Comparison of ENCODE assay signal across 14 mouse cellular contexts in genomic region chr12:107921154-107921553, GRCm38 (mm10).
A peak's percentile ranks its signal among the peaks of the same experiment; 100 is the strongest.
DNase-seq lines count a peak whose midpoint lies in the region; ATAC-seq and TF ChIP-seq lines count a peak whose summit lies in the region.
"Had no signal": no experiment of that assay in that cellular context is flagged by ENCODE, and none has a peak within 500 bp of the region (broad histone marks: within the 10 kb centered on the region; RNA-seq: fewer than 3 reads in every experiment).

No protein-coding gene starts in this region.

- H3K4me2 ChIP-seq in hindbrain, embryonic 14.5 days (replicated peaks), result no peak overlapping the region
- H3K4me2 ChIP-seq in forebrain, embryonic 15.5 days (replicated peaks), result 0 out of 2 replicates have a peak overlapping the region, but pooled peaks have one; percentile 6
- H3K4me2 ChIP-seq: heart, embryonic 15.5 days; kidney, embryonic 15.5 days; liver, embryonic 15.5 days had no signal

- peaks cover 38% of the 10 kb centered on the region for H3K4me1 ChIP-seq in hindbrain, embryonic 10.5 days (replicated peaks)
- H3K4me1 ChIP-seq in hindbrain, embryonic 14.5 days (replicated peaks; ENCODE audit: control insufficient read depth, insufficient read depth, low read length), result peaks cover 10% of the 10 kb centered on the region
- H3K4me1 ChIP-seq in spleen, adult 2 months (ENCODE audit: control insufficient read depth, insufficient read depth, insufficient read length), result peaks cover 7% of the 10 kb centered on the region; the same call in 1 of the 2 replicates
- H3K4me1 ChIP-seq in forebrain, embryonic 15.5 days, result peaks cover 64% of the 10 kb centered on the region
- H3K4me1 ChIP-seq: liver, embryonic 15.5 days had no signal

- 63% methylated on average over 6 of the region's 6 CpGs for WGBS in hindbrain, embryonic 10.5 days
- 54% methylated on average over 6 of the region's 6 CpGs for WGBS in hindbrain, embryonic 14.5 days
- WGBS in spleen, adult 2 months, result 66% methylated on average over 6 of the region's 6 CpGs
- WGBS in forebrain, embryonic 15.5 days, result 55% methylated on average over 6 of the region's 6 CpGs

- no peak overlapping the region for H3K4me3 ChIP-seq in hindbrain, embryonic 10.5 days
- no peak overlapping the region for H3K4me3 ChIP-seq in hindbrain, embryonic 14.5 days (replicated peaks; ENCODE audit: low read length)
- H3K4me3 ChIP-seq in spleen, adult 2 months (ENCODE audit: extremely low read depth, insufficient read depth, insufficient read length), result no peak overlapping the region
- H3K4me3 ChIP-seq in forebrain, embryonic 15.5 days, result no peak overlapping the region
- H3K4me3 ChIP-seq: heart, embryonic 15.5 days; kidney, embryonic 15.5 days; liver, embryonic 15.5 days had no signal

- H3K27me3 ChIP-seq in hindbrain, embryonic 10.5 days (ENCODE audit: insufficient read depth, poor library complexity, severe bottlenecking), result peaks cover 2% of the 10 kb centered on the region; the same call in 1 of the 2 replicates
- H3K27me3 ChIP-seq in hindbrain, embryonic 14.5 days (ENCODE audit: control insufficient read depth, insufficient read depth, low read length), result no peaks in the 10 kb centered on the region
- H3K27me3 ChIP-seq in spleen, adult 2 months (ENCODE audit: control insufficient read depth, insufficient read depth, low read length), result no peaks in the 10 kb centered on the region
- H3K27me3 ChIP-seq in forebrain, embryonic 15.5 days, result no peaks in the 10 kb centered on the region
- H3K27me3 ChIP-seq: heart, embryonic 15.5 days; kidney, embryonic 15.5 days; liver, embryonic 15.5 days had no signal

- peaks cover 12% of the 10 kb centered on the region for H3K9me3 ChIP-seq in hindbrain, embryonic 10.5 days
- H3K9me3 ChIP-seq in hindbrain, embryonic 14.5 days (ENCODE audit: control insufficient read depth, low read length), result peaks cover 8% of the 10 kb centered on the region; the same call in 1 of the 2 replicates
- no peaks in the 10 kb centered on the region for H3K9me3 ChIP-seq in forebrain, embryonic 15.5 days
- H3K9me3 ChIP-seq: heart, embryonic 15.5 days had no signal

- no peak for TF ChIP-seq POLR2A in spleen, adult 2 months (IDR thresholded peaks at IDR 0.05; ENCODE audit: low read depth, low read length)

- peaks cover 14% of the 10 kb centered on the region for H3K36me3 ChIP-seq in hindbrain, embryonic 10.5 days
- peaks cover 11% of the 10 kb centered on the region for H3K36me3 ChIP-seq in hindbrain, embryonic 14.5 days (replicated peaks; ENCODE audit: control insufficient read depth, insufficient read depth)
- peaks cover 5% of the 10 kb centered on the region for H3K36me3 ChIP-seq in spleen, adult 2 months (ENCODE audit: control insufficient read depth, insufficient read depth, low read length)
- peaks cover 13% of the 10 kb centered on the region for H3K36me3 ChIP-seq in forebrain, embryonic 15.5 days
- H3K36me3 ChIP-seq: liver, embryonic 15.5 days had no signal

- DNase-seq in hindbrain, embryonic 10.5 days (ENCODE audit: low spot score), result no peak
- no peak for DNase-seq in hindbrain, embryonic 14.5 days (ENCODE audit: low spot score)
- peak in 1 of 2 experiments; percentile 46 for DNase-seq in spleen, adult 2 months (ENCODE audit: low read depth in 1 of 2, low spot score in 2 of 2)
- DNase-seq in spleen, postnatal 4 days (ENCODE audit: low spot score in 2 of 2), result no peak
- no peak for DNase-seq in urinary bladder, postnatal 10 days (ENCODE audit: low spot score)
- no peak for DNase-seq in left cerebral cortex, postnatal 25 days (ENCODE audit: low spot score in 2 of 2)
- no peak for DNase-seq in adipocyte (ENCODE audit: low spot score)
- DNase-seq: cerebellum, adult 9-10 months; gastrocnemius, postnatal 14 days; lung, postnatal 4 days had no signal

- no peak overlapping the region for H3K9ac ChIP-seq in hindbrain, embryonic 14.5 days
- H3K9ac ChIP-seq in forebrain, embryonic 15.5 days (replicated peaks), result peak overlapping the region; percentile 25; the same call in 1 of the 2 replicates
- H3K9ac ChIP-seq: heart, embryonic 15.5 days; kidney, embryonic 15.5 days; liver, embryonic 15.5 days had no signal

- no peak for TF ChIP-seq CTCF in spleen, adult 2 months (IDR thresholded peaks at IDR 0.05; ENCODE audit: extremely low read depth, insufficient read depth, insufficient read length, insufficient replicate concordance)

- H3K27ac ChIP-seq in hindbrain, embryonic 10.5 days, result peak overlapping the region; percentile 64
- no peak overlapping the region for H3K27ac ChIP-seq in hindbrain, embryonic 14.5 days
- peak overlapping the region; percentile 65 for H3K27ac ChIP-seq in spleen, adult 2 months (ENCODE audit: insufficient read depth, low read length)
- peak overlapping the region; percentile 73 for H3K27ac ChIP-seq in forebrain, embryonic 15.5 days (replicated peaks)
- H3K27ac ChIP-seq: heart, embryonic 15.5 days; kidney, embryonic 15.5 days; liver, embryonic 15.5 days had no signal

- no peak for ATAC-seq in hindbrain, embryonic 14.5 days (ENCODE audit: low FRiP score)
- ATAC-seq in forebrain, embryonic 15.5 days (replicated peaks), result no peak

- intact Hi-C loops in left cerebral cortex, postnatal 25 days (cut with DNase I), result no loop called here
